Mouse (Mus musculus) neural tube, embryonic 14.5 days (tissue): ENCODE data around the gene Olfr545. TPM values are rescaled to one million over a fixed set of nuclear protein-coding genes. Genes with fewer than 3 reads are reported as not detected.

Source experiments
- ATAC-seq: fragments of 200-750 bp; cut with Nextera tagmentation; 2 replicates; pipeline ENCODE4 v1.8.0; 2017; ENCODE audit warnings: low read depth, mild to moderate bottlenecking, moderate TSS enrichment, moderate library complexity
- H3K27ac ChIP-seq: fragments of 300-500 bp; sonication (generic); 2 replicates; pipeline ENCODE4 v1.5.1; 2014; ENCODE audit warnings: low read depth, mild to moderate bottlenecking, control low read depth, low read length, moderate library complexity, mixed read lengths
- H3K27me3 ChIP-seq: fragments of 300-500 bp; sonication (generic); 2 replicates; pipeline ENCODE4 v1.6.1; 2014; ENCODE audit warnings: low read length; ENCODE audit not compliant: control insufficient read depth, insufficient read depth
- H3K36me3 ChIP-seq: fragments of 300-500 bp; sonication (generic); 2 replicates; pipeline ENCODE4 v1.6.1; 2014; ENCODE audit warnings: low read length, mixed read lengths; ENCODE audit not compliant: control insufficient read depth, insufficient read depth
- H3K4me1 ChIP-seq: fragments of 300-500 bp; sonication (generic); 2 replicates; pipeline ENCODE4 v1.6.1; 2014; ENCODE audit warnings: low read length; ENCODE audit not compliant: control insufficient read depth, insufficient read depth
- H3K4me2 ChIP-seq: fragments of 300-500 bp; sonication (generic); 2 replicates; pipeline ENCODE4 v1.6.1; 2014; ENCODE audit warnings: mild to moderate bottlenecking, low read depth, low read length, control low read depth
- H3K4me3 ChIP-seq: fragments of 300-500 bp; sonication (generic); 2 replicates; pipeline ENCODE4 v1.5.1; 2014; ENCODE audit warnings: low read depth, low read length, control low read depth, mixed read lengths
- H3K9ac ChIP-seq: fragments of 300-500 bp; sonication (generic); replicated peaks from 2 replicates; pipeline ENCODE4 v1.6.1; 2014; ENCODE audit warnings: low read depth, mild to moderate bottlenecking, control low read depth, low read length, mixed read lengths
- H3K9me3 ChIP-seq: fragments of 300-500 bp; sonication (generic); 2 replicates; pipeline ENCODE4 v1.6.1; 2016; ENCODE audit warnings: low read length; ENCODE audit not compliant: control insufficient read depth
- WGBS: fragments of 180-500 bp; shearing (Covaris S2); extraction: QIAGEN DNeasy Blood & Tissue Kit; methylation state at CpG from one replicate; pipeline ENCODE4 v1.1.7; 2014; 5-methylcytosine and 5-hydroxymethylcytosine counted together
- polyA plus RNA-seq: library from polyadenylated mRNA; unstranded; fragments of >200 nt; fragmentation: Nextera tagmentation; extraction: Ambion mirVana; gene quantifications from 2 replicates; pipeline ENCODE4 v1.2.1, GENCODE M21; 2014

The Olfr545 gene
- 0.19 and 0.37 TPM in 2 replicates for polyA plus RNA-seq

GRCm38 (mm10) chr7:102499473-102499872 is at the start of gene Olfr545:
Gene Olfr545 (minus strand): TSS chr7:102499573.
- Histone ChIP-seq H3K27me3 (no peaks in the 10 kb centered on the region), H3K9ac (no peak within 1 kb of the TSS), H3K9me3 (no peaks in the 10 kb centered on the region), H3K4me2 (no peak within 1 kb of the TSS), H3K4me3 (no peak within 1 kb of the TSS), H3K36me3 (no peaks in the 10 kb centered on the region), H3K27ac (no peak within 1 kb of the TSS), H3K4me1 (no peaks in the 10 kb centered on the region)
- no peak for ATAC-seq
- 77% methylated on average over 3 of the region's 3 CpGs for WGBS

GRCm38 (mm10) chr7:102541251-102541650 is 41.9 kb upstream of the Olfr545 start:
- WGBS, result 66% methylated on average over 3 of the region's 3 CpGs
- ATAC-seq, result no peak
- H3K4me2 ChIP-seq, result no peak overlapping the region
- no peaks in the 10 kb centered on the region for H3K36me3 ChIP-seq
- no peaks in the 10 kb centered on the region for H3K9me3 ChIP-seq
- no peak overlapping the region for H3K27ac ChIP-seq
- H3K9ac ChIP-seq, result no peak overlapping the region
- no peaks in the 10 kb centered on the region for H3K4me1 ChIP-seq
- no peaks in the 10 kb centered on the region for H3K27me3 ChIP-seq
- no peak overlapping the region for H3K4me3 ChIP-seq

GRCm38 (mm10) chr7:102540596-102540995 is 41.2 kb upstream of the Olfr545 start, which contains the start of gene Olfr548-ps1:
Gene Olfr548-ps1 (plus strand): TSS chr7:102540896.
- no peaks in the 10 kb centered on the region for H3K36me3 ChIP-seq
- H3K9me3 ChIP-seq, result no peaks in the 10 kb centered on the region
- no peak within 1 kb of the TSS for H3K9ac ChIP-seq
- H3K4me3 ChIP-seq, result no peak within 1 kb of the TSS
- H3K27ac ChIP-seq, result no peak within 1 kb of the TSS
- H3K4me1 ChIP-seq, result no peaks in the 10 kb centered on the region
- no peaks in the 10 kb centered on the region for H3K27me3 ChIP-seq
- WGBS, result 93% methylated on average over 2 of the region's 2 CpGs
- no peak for ATAC-seq
- H3K4me2 ChIP-seq, result no peak within 1 kb of the TSS

GRCm38 (mm10) chr7:102534449-102534848 is 35.1 kb upstream of the Olfr545 start, which contains the start of gene Olfr547:
Gene Olfr547 (plus strand): TSS chr7:102534749.
- Histone ChIP-seq H3K9me3 (no peaks in the 10 kb centered on the region), H3K27me3 (no peaks in the 10 kb centered on the region), H3K27ac (no peak within 1 kb of the TSS), H3K4me2 (no peak within 1 kb of the TSS), H3K9ac (no peak within 1 kb of the TSS), H3K36me3 (no peaks in the 10 kb centered on the region), H3K4me1 (no peaks in the 10 kb centered on the region), H3K4me3 (no peak within 1 kb of the TSS)
- ATAC-seq, result no peak
- WGBS, result 94% methylated on average over 1 of the region's 1 CpGs

GRCm38 (mm10) chr7:102529052-102529451 is 29.7 kb upstream of the Olfr545 start:
- H3K9me3 ChIP-seq, result no peaks in the 10 kb centered on the region
- H3K27me3 ChIP-seq, result no peaks in the 10 kb centered on the region
- ATAC-seq, result no peak
- no peak overlapping the region for H3K9ac ChIP-seq
- no peak overlapping the region for H3K27ac ChIP-seq
- WGBS, result 91% methylated on average over 1 of the region's 1 CpGs
- H3K4me1 ChIP-seq, result no peaks in the 10 kb centered on the region
- H3K36me3 ChIP-seq, result no peaks in the 10 kb centered on the region
- no peak overlapping the region for H3K4me2 ChIP-seq
- H3K4me3 ChIP-seq, result no peak overlapping the region

GRCm38 (mm10) chr7:102517051-102517335 is 17.6 kb upstream of the Olfr545 start:
- Histone ChIP-seq H3K27me3 (no peaks in the 10 kb centered on the region; the same call in 1 of the 2 replicates), H3K9me3 (no peaks in the 10 kb centered on the region), H3K4me2 (no peak overlapping the region), H3K36me3 (no peaks in the 10 kb centered on the region), H3K9ac (no peak overlapping the region), H3K4me1 (no peaks in the 10 kb centered on the region), H3K4me3 (no peak overlapping the region), H3K27ac (no peak overlapping the region)
- no peak for ATAC-seq
- 71% methylated on average over 2 of the region's 2 CpGs for WGBS

GRCm38 (mm10) chr7:102516261-102517050 is 17.1 kb upstream of the Olfr545 start:
- H3K27ac ChIP-seq, result no peak overlapping the region
- H3K36me3 ChIP-seq, result no peaks in the 10 kb centered on the region
- no peak overlapping the region for H3K4me2 ChIP-seq
- H3K4me3 ChIP-seq, result no peak overlapping the region
- no peaks in the 10 kb centered on the region for H3K4me1 ChIP-seq
- no peaks in the 10 kb centered on the region for H3K9me3 ChIP-seq
- no peak for ATAC-seq
- H3K27me3 ChIP-seq, result no peaks in the 10 kb centered on the region; the same call in 1 of the 2 replicates
- H3K9ac ChIP-seq, result no peak overlapping the region
- 64% methylated on average over 10 of the region's 10 CpGs for WGBS

- Histone ChIP-seq H3K4me3 (no peak overlapping the region), H3K27me3 (no peaks in the 10 kb centered on the region; the same call in 1 of the 2 replicates), H3K4me1 (no peaks in the 10 kb centered on the region), H3K9ac (no peak overlapping the region), H3K9me3 (no peaks in the 10 kb centered on the region), H3K36me3 (no peaks in the 10 kb centered on the region), H3K27ac (no peak overlapping the region), H3K4me2 (no peak overlapping the region)
- 87% methylated on average over 4 of the region's 4 CpGs for WGBS
- ATAC-seq, result no peak
These were observed 14.8 kb upstream of the Olfr545 start for GRCm38 (mm10) chr7:102514144-102514543.

GRCm38 (mm10) chr7:102512814-102513435 is 13.6 kb upstream of the Olfr545 start:
- no peak overlapping the region for H3K27ac ChIP-seq
- no peaks in the 10 kb centered on the region for H3K36me3 ChIP-seq
- peak overlapping the region; percentile 47 for H3K4me3 ChIP-seq
- H3K4me2 ChIP-seq, result peak overlapping the region; percentile 79
- peak overlapping the region; percentile 77 for H3K9ac ChIP-seq
- H3K9me3 ChIP-seq, result no peaks in the 10 kb centered on the region
- no peaks in the 10 kb centered on the region; the same call in 1 of the 2 replicates for H3K27me3 ChIP-seq
- peak; percentile 98 for ATAC-seq
- under 1% methylated on average over 54 of the region's 54 CpGs for WGBS
- H3K4me1 ChIP-seq, result no peaks in the 10 kb centered on the region
